Mouse (Mus musculus): ENCODE results near the gene Itpripl2.

Itpripl2 gene

GRCm38 (mm10) chr7:118443895-118444485 lies 47.8 kb downstream of the Itpripl2 start:
- no peak for DNase-seq (ENCODE audit: low spot score in 2 of 2)

- DNase-seq (ENCODE audit: low spot score in 2 of 2), result no peak
Observed at GRCm38 (mm10) chr7:118443371-118443770, 48.4 kb downstream of the Itpripl2 start.

- no peak for DNase-seq (ENCODE audit: low spot score in 2 of 2)
Observed at GRCm38 (mm10) chr7:118441535-118441934, 50.2 kb downstream of the Itpripl2 start.

GRCm38 (mm10) chr7:118437101-118437802 lies 54.5 kb downstream of the Itpripl2 start:
- peak in 1 of 2 experiments; percentile 72 for DNase-seq (ENCODE audit: low spot score in 2 of 2)

Data from spleen, postnatal 4 days (tissue).